23 mouse cellular contexts compared by ENCODE assay signal in the genomic region with DNA sequence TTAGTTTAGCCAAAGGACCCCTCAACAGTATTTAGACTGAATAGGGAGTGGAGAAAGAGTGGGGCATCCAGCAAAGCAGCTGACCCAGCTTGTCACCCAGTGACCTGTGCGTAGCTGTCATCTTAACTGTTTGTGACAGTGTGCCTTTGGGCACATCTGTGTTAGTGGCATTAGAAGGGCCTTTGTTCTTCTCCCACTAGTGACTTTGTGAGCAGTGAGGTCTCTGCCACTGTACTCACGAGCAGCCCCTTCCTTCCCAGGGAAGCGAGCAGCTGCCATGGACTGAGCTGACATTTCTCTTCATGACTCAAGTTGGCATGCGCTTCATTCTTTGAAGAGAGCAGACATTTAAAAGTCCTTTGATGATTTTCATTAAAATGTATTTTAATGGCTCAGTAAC.
A peak's percentile ranks its signal among the peaks of the same experiment; 100 is the strongest.
DNase-seq lines count a peak whose midpoint lies in the region; ATAC-seq lines count a peak whose summit lies in the region.
"Had no signal": no experiment of that assay in that cellular context is flagged by ENCODE, and none has a peak within 500 bp of the region (broad histone marks: within the 10 kb centered on the region; RNA-seq: fewer than 3 reads in every experiment).

No protein-coding gene starts in this region.

- no peaks in the 10 kb centered on the region for H3K36me3 ChIP-seq in embryonic facial prominence, embryonic 14.5 days (ENCODE audit: control insufficient read depth, insufficient read depth, low read length)
- no peaks in the 10 kb centered on the region for H3K36me3 ChIP-seq in embryonic facial prominence, embryonic 10.5 days (replicated peaks)
- no peaks in the 10 kb centered on the region for H3K36me3 ChIP-seq in midbrain, embryonic 13.5 days
- H3K36me3 ChIP-seq in midbrain, embryonic 10.5 days: no peaks in the 10 kb centered on the region
- H3K36me3 ChIP-seq: embryonic facial prominence, embryonic 12.5 days; forebrain, embryonic 12.5 days; G1E; heart, embryonic 10.5 days; hindbrain, embryonic 12.5 days had no signal

- H3K4me1 ChIP-seq in embryonic facial prominence, embryonic 14.5 days (ENCODE audit: control insufficient read depth, insufficient read depth, low read length): no peaks in the 10 kb centered on the region
- H3K4me1 ChIP-seq in embryonic facial prominence, embryonic 10.5 days: no peaks in the 10 kb centered on the region
- H3K4me1 ChIP-seq in midbrain, embryonic 13.5 days (replicated peaks): 0 out of 2 replicates have a peak, but pooled peaks cover 4% of the 10 kb centered on the region
- H3K4me1 ChIP-seq in midbrain, embryonic 10.5 days: peaks cover 5% of the 10 kb centered on the region
- H3K4me1 ChIP-seq: embryonic facial prominence, embryonic 12.5 days; forebrain, embryonic 12.5 days; heart, embryonic 10.5 days; hindbrain, embryonic 12.5 days had no signal

- peak; percentile 41 to 44 for DNase-seq in cerebellum, postnatal 10 days
- DNase-seq in embryonic facial prominence, embryonic 14.5 days (ENCODE audit: low spot score): peak; percentile 30
- DNase-seq in embryonic facial prominence, embryonic 10.5 days (ENCODE audit: low spot score): no peak
- DNase-seq in midbrain, embryonic 10.5 days (ENCODE audit: low spot score): no peak
- peak; percentile 89 for DNase-seq in retina, postnatal 1 day
- DNase-seq: adrenal gland, adult 8-10 months; adrenal gland, postnatal 36 days; B cell, adult 2 months; cerebellum, adult 11-12 months; cerebellum, adult 9-11 months; gastrocnemius, postnatal 10 days; heart, adult 18-20 months; heart, postnatal 10 days; heart, postnatal 4 days had no signal

- no peak overlapping the region for H3K27ac ChIP-seq in embryonic facial prominence, embryonic 14.5 days (replicated peaks; ENCODE audit: low read depth, low read length)
- no peak overlapping the region for H3K27ac ChIP-seq in embryonic facial prominence, embryonic 10.5 days (replicated peaks)
- no peak overlapping the region for H3K27ac ChIP-seq in midbrain, embryonic 13.5 days
- no peak overlapping the region for H3K27ac ChIP-seq in midbrain, embryonic 10.5 days (replicated peaks)
- H3K27ac ChIP-seq: embryonic facial prominence, embryonic 12.5 days; forebrain, embryonic 12.5 days; heart, embryonic 10.5 days; hindbrain, embryonic 12.5 days had no signal

- H3K27me3 ChIP-seq in embryonic facial prominence, embryonic 14.5 days (replicated peaks; ENCODE audit: control insufficient read depth, insufficient read depth, low read length): no peaks in the 10 kb centered on the region
- H3K27me3 ChIP-seq in embryonic facial prominence, embryonic 10.5 days (replicated peaks; ENCODE audit: low read depth, poor library complexity, severe bottlenecking): no peaks in the 10 kb centered on the region
- H3K27me3 ChIP-seq in midbrain, embryonic 13.5 days: no peaks in the 10 kb centered on the region
- no peaks in the 10 kb centered on the region for H3K27me3 ChIP-seq in midbrain, embryonic 10.5 days (ENCODE audit: low read depth, poor library complexity, severe bottlenecking)
- H3K27me3 ChIP-seq: embryonic facial prominence, embryonic 12.5 days; forebrain, embryonic 12.5 days; hindbrain, embryonic 12.5 days had no signal

- 55% methylated on average over 4 of the region's 4 CpGs for WGBS in embryonic facial prominence, embryonic 14.5 days
- 55% methylated on average over 4 of the region's 4 CpGs for WGBS in embryonic facial prominence, embryonic 10.5 days
- WGBS in midbrain, embryonic 13.5 days: 52% methylated on average over 4 of the region's 4 CpGs
- WGBS in midbrain, embryonic 10.5 days: 79% methylated on average over 4 of the region's 4 CpGs

- no peaks in the 10 kb centered on the region for H3K9me3 ChIP-seq in embryonic facial prominence, embryonic 14.5 days (ENCODE audit: control insufficient read depth, low read length)
- H3K9me3 ChIP-seq in embryonic facial prominence, embryonic 10.5 days: no peaks in the 10 kb centered on the region
- no peaks in the 10 kb centered on the region for H3K9me3 ChIP-seq in midbrain, embryonic 13.5 days
- no peaks in the 10 kb centered on the region for H3K9me3 ChIP-seq in midbrain, embryonic 10.5 days (replicated peaks)
- H3K9me3 ChIP-seq: embryonic facial prominence, embryonic 12.5 days; forebrain, embryonic 12.5 days; G1E; heart, embryonic 10.5 days; hindbrain, embryonic 12.5 days had no signal

- no peak overlapping the region for H3K9ac ChIP-seq in embryonic facial prominence, embryonic 14.5 days (ENCODE audit: low read depth, low read length)
- no peak overlapping the region for H3K9ac ChIP-seq in midbrain, embryonic 13.5 days (replicated peaks)
- H3K9ac ChIP-seq: embryonic facial prominence, embryonic 12.5 days; forebrain, embryonic 12.5 days; hindbrain, embryonic 12.5 days had no signal

- no peak overlapping the region for H3K4me2 ChIP-seq in embryonic facial prominence, embryonic 14.5 days (ENCODE audit: low read depth, low read length)
- H3K4me2 ChIP-seq in midbrain, embryonic 13.5 days (replicated peaks): no peak overlapping the region
- H3K4me2 ChIP-seq: embryonic facial prominence, embryonic 12.5 days; forebrain, embryonic 12.5 days; hindbrain, embryonic 12.5 days had no signal

- ATAC-seq in cerebellum, adult (ENCODE audit: insufficient number of reproducible peaks, low FRiP score, low TSS enrichment): no peak
- ATAC-seq in embryonic facial prominence, embryonic 14.5 days (ENCODE audit: low read depth): no peak; the same call in 1 of the 2 replicates
- ATAC-seq in midbrain, embryonic 13.5 days: peak; percentile 62; the same call in 1 of the 2 replicates
- ATAC-seq: CD4-positive, CD25-positive, alpha-beta regulatory T cell, adult 4 months; forebrain, embryonic 16.5 days had no signal

- H3K4me3 ChIP-seq in embryonic facial prominence, embryonic 14.5 days (ENCODE audit: low read depth, low read length): no peak overlapping the region
- H3K4me3 ChIP-seq in embryonic facial prominence, embryonic 10.5 days: no peak overlapping the region
- no peak overlapping the region for H3K4me3 ChIP-seq in midbrain, embryonic 13.5 days (replicated peaks)
- H3K4me3 ChIP-seq in midbrain, embryonic 10.5 days: no peak overlapping the region
- H3K4me3 ChIP-seq: embryonic facial prominence, embryonic 12.5 days; forebrain, embryonic 12.5 days; heart, embryonic 10.5 days; hindbrain, embryonic 12.5 days had no signal

Comparison
In these comparisons a context has a peak if more than half of its experiments do, and no peak if none do; other contexts are left out.
1. DNase-seq: peak in cerebellum, postnatal 10 days (2 of 2), embryonic facial prominence, embryonic 14.5 days (single experiment) and retina, postnatal 1 day (single experiment); none in embryonic facial prominence, embryonic 10.5 days (single experiment) and midbrain, embryonic 10.5 days (single experiment).